28 mouse cellular contexts compared by ENCODE assay signal in genomic region chr5:34220001-34220400, GRCm38 (mm10). TPM values are rescaled to one million over a fixed set of nuclear protein-coding genes. Genes with fewer than 3 reads are reported as not detected.
"Had no signal": no experiment of that assay in that cellular context is flagged by ENCODE, and none has a peak within 500 bp of the region (broad histone marks: within the 10 kb centered on the region; RNA-seq: fewer than 3 reads in every experiment).

No protein-coding gene starts in this region.

- H3K4me1 ChIP-seq: hindbrain, embryonic 12.5 days; kidney, embryonic 15.5 days; limb, embryonic 10.5 days; limb, embryonic 12.5 days; liver, embryonic 13.5 days had no signal

- H3K27me3 ChIP-seq: hindbrain, embryonic 12.5 days; intestine, embryonic 15.5 days; kidney, embryonic 15.5 days; limb, embryonic 12.5 days; liver, embryonic 13.5 days had no signal

- H3K36me3 ChIP-seq: heart, embryonic 10.5 days; heart, embryonic 12.5 days; hindbrain, embryonic 10.5 days; hindbrain, embryonic 12.5 days; intestine, embryonic 15.5 days; kidney, embryonic 15.5 days; limb, embryonic 10.5 days; limb, embryonic 12.5 days; liver, embryonic 13.5 days had no signal

- H3K4me3 ChIP-seq: gastrocnemius, adult 2 months; heart, embryonic 10.5 days; heart, embryonic 12.5 days; hindbrain, embryonic 10.5 days; hindbrain, embryonic 12.5 days; intestine, embryonic 15.5 days; kidney, embryonic 15.5 days; layer of hippocampus, adult 2 months; left cerebral cortex, adult 2 months; limb, embryonic 10.5 days; limb, embryonic 12.5 days; liver, embryonic 13.5 days had no signal

- H3K9ac ChIP-seq: heart, embryonic 12.5 days; hindbrain, embryonic 12.5 days; hindbrain, embryonic 14.5 days; intestine, embryonic 15.5 days; kidney, embryonic 15.5 days; limb, embryonic 12.5 days; liver, embryonic 13.5 days had no signal

- H3K27ac ChIP-seq: gastrocnemius, adult 2 months; heart, embryonic 10.5 days; hindbrain, embryonic 10.5 days; hindbrain, embryonic 12.5 days; hindbrain, embryonic 14.5 days; intestine, embryonic 15.5 days; kidney, embryonic 15.5 days; kidney, postnatal 0 days; layer of hippocampus, adult 2 months; left cerebral cortex, adult 2 months; limb, embryonic 10.5 days; limb, embryonic 12.5 days; liver, embryonic 13.5 days had no signal

- ATAC-seq: hindbrain, embryonic 16.5 days; inflammation-experienced regulatory T-cells, adult 6 months; intestine, embryonic 15.5 days; intestine, postnatal 0 days had no signal

- H3K9me3 ChIP-seq: heart, embryonic 10.5 days; heart, embryonic 12.5 days; hindbrain, embryonic 10.5 days; hindbrain, embryonic 12.5 days; intestine, embryonic 15.5 days; kidney, embryonic 15.5 days; limb, embryonic 10.5 days; limb, embryonic 12.5 days; liver, embryonic 13.5 days had no signal

- H3K4me2 ChIP-seq: heart, embryonic 12.5 days; hindbrain, embryonic 12.5 days; hindbrain, embryonic 14.5 days; intestine, embryonic 15.5 days; kidney, embryonic 15.5 days; limb, embryonic 12.5 days; liver, embryonic 11.5 days; liver, embryonic 13.5 days had no signal

- DNase-seq: gastrocnemius, adult 2 months; gastrocnemius, postnatal 10 days; gastrocnemius, postnatal 25 days; heart, adult 18-20 months; heart, postnatal 10 days; heart, postnatal 4 days; kidney, adult 18-20 months; kidney, adult 9 months; kidney, postnatal 14 days; kidney, postnatal 36 days; liver; liver, embryonic 13.5 days had no signal

RNA-seq across cellular contexts. Expression of gene Poln, which starts 50.8 kb away (rescaled TPM):
- polyA plus RNA-seq: intestine, postnatal 0 days had no signal
